Comparison of ENCODE assay signal across 17 mouse cellular contexts in the genomic region with DNA sequence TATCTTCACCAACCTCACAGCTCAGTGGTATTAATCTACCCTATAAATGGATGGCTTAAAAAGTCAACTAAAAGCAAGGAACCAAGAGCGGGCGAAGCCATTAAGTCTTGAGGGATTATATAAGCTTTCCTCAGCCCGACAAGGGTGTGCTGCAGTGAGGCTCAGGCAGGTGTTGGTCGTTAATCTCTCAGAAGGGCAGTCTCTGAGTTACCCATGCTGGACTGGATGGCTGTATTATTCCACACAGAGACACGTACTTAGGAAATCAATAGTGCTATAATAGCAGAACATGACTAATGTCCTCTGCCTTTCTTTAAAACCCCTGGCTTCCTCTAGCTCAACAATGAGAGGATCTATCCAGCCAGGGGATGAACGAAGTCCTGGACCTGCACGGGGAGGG. TPM values are rescaled to one million over a fixed set of nuclear protein-coding genes. Genes with fewer than 3 reads are reported as not detected.
"Had no signal": no experiment of that assay in that cellular context is flagged by ENCODE, and none has a peak within 500 bp of the region (broad histone marks: within the 10 kb centered on the region; RNA-seq: fewer than 3 reads in every experiment).

No protein-coding gene starts in this region.

- H3K4me3 ChIP-seq: limb, embryonic 15.5 days; liver, embryonic 12.5 days; midbrain, embryonic 10.5 days; myocyte; neural tube, embryonic 12.5 days; stomach, embryonic 15.5 days had no signal

- H3K27ac ChIP-seq: kidney, postnatal 0 days; limb, embryonic 15.5 days; liver, embryonic 12.5 days; midbrain, embryonic 10.5 days; neural tube, embryonic 12.5 days; stomach, embryonic 15.5 days had no signal

- H3K9me3 ChIP-seq: limb, embryonic 15.5 days; liver, embryonic 12.5 days; midbrain, embryonic 10.5 days; neural tube, embryonic 12.5 days; stomach, embryonic 15.5 days had no signal

- H3K4me1 ChIP-seq: limb, embryonic 15.5 days; liver, embryonic 12.5 days; neural tube, embryonic 12.5 days; stomach, embryonic 15.5 days had no signal

- H3K27me3 ChIP-seq: limb, embryonic 15.5 days; liver, embryonic 12.5 days; neural tube, embryonic 12.5 days; stomach, embryonic 15.5 days had no signal

- DNase-seq: kidney, adult 8-10 months; kidney, postnatal 36 days; lung, embryonic 14.5 days; lung, postnatal 10 days; lung, postnatal 4 days; midbrain, embryonic 14.5 days; right cerebral cortex, postnatal 14 days; thymus, adult 2 months; thymus, postnatal 25 days had no signal

RNA-seq across cellular contexts. Expression of a gene that starts 19.4 kb away (rescaled TPM):
- total RNA-seq: megakaryocyte, adult 5-6 weeks had no signal
